Mouse (Mus musculus): Measurements from ENCODE around the gene Tmem161b.
"Not testable (repeated sequence)": the region's sequence is repeated elsewhere in the genome, so short reads cannot be mapped to it uniquely, and the experiment has no call there.

The Tmem161b gene

DNA sequence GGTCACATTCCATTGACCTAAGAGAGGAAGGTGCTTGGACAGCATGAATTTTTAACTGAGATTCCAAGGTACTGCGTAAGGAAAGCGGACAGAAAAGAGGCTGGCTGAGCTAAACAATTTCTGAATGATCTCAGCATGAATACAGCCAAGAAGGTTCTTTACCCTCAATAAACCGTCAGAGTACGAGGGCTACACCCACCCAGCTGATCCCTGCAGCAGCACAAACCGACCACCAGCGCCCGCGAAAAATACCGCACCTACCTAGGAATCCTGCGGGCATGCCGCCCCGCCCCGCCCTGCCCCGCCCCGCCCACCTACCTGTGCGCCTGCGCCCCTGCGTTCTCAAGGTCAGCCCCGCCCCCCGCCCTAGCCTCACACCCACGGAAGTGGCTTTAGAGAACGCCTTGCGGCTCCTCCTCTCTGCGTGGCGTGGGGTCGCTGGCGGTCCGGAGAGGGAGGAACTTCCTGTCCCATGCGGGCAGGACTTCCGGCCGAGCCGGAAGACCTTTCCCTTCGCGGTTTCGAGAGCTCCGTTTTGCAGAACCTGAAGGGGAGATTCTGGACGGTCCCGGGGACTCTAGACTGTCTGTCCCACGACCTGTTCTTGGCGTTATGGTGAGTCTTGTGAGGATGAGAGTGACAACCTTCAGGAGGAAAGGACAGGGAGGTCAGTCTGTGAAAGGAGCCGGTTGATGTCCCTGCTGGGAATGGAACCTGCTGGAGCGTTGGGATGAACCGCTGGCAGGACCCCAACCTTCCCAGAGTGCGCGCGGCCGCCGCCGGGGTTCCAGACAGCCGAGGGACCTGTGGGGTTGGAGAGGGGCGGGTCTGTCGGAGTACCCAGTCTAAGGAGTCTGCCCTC, at the start of gene Tmem161b:
Gene Tmem161b, plus strand, starts transcription at position 477 of the 862 bp plus-strand sequence.
- DNase-seq (ENCODE audit: low read depth), result peak; percentile 95

DNA sequence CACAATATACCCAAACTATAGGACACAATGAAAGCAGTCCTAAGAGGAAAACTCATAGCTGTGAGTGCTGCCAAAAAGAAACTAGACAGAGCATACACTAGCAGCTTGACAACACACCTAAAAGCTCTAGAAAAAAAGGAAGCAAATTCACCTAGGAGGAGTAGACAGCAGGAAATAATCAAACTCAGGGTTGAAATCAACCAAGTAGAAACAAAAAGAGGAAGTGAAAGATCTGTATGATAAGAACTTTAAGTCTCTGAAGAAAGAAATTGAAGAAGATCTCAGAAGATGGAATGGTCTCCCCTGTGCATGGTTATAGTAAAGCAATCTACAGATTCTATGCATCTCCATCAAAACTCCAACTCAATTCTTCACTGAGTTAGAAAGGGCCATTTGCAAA, 36.3 kb upstream of the Tmem161b start:
- not testable (repeated sequence) for DNase-seq (ENCODE audit: low read depth)

DNA sequence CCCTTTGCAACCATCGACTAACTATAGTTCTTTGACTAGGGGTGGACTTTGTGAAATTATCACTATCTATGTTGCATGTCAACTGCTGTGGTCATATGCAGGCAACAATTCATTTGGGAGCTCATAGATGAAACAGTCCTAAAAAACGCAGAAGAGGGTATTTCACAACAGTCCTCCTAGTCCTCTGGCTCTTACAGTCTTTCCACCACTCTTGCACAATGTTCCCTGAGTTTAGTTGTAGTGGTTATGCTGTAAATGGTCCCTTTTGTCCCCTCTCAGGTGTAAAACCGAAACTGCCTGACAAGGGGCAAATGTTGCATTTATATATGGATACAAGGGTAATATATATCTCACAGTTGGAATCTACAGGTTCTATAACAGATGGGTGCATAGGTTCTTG, 29.4 kb upstream of the Tmem161b start:
- DNase-seq (ENCODE audit: low read depth), result peak; percentile 24

DNA sequence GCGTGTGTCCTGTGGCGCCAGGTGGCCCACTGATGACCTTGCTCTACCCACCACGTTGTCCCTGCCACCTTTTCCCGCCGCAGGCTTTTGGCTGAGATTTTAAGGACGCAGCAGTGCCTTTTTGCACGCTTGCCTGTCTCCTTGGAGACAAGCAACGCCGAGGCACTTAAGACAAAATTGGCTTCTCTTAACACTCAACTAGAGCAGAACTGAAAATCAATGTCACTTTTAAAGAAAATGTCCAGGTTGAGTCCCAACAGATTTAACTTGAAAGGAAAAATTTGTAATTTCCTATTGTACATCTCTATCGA, 541 bp downstream of the Tmem161b start:
- no peak for DNase-seq (ENCODE audit: low read depth)

DNA sequence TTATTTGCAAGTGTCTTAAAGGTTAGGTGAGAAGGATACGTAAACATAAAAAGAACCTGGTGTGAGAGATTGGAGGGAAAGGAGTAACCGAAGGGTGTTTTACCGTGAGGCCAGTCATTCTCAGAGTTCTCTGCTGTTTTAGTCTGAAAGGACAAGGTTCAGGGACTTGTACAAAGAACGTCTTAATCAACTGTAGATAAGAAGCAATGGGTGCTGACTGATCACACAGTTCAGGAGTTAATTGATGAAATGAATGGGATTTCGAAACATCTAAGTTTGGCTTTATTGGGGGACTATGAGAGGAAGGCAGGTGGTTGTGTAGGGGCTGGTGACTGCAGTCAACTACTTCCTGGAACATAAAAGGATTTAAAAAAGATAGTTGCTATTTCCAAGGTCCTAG, 922 bp downstream of the Tmem161b start:
- no peak for DNase-seq (ENCODE audit: low read depth)

DNA sequence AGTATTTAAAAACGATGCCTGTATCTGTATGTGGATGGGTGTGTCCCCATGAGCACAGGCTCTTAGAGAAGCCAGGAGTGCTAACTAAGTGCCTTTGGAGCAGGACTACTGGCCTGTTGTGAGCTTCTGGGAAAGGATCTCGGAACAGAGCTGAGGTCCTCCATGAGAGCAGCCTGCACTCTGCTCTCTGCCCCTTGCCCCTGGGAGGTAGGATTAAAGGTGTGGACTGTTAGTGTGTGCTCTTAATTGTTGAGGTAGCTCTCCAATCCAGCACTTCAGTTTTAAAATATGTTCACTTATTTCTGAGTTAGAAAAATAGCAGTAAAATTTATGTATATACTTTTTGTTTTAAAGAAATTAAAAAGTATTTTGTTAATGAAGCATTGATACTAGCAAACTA, 11.9 kb downstream of the Tmem161b start:
- no peak for DNase-seq (ENCODE audit: low read depth)

DNA sequence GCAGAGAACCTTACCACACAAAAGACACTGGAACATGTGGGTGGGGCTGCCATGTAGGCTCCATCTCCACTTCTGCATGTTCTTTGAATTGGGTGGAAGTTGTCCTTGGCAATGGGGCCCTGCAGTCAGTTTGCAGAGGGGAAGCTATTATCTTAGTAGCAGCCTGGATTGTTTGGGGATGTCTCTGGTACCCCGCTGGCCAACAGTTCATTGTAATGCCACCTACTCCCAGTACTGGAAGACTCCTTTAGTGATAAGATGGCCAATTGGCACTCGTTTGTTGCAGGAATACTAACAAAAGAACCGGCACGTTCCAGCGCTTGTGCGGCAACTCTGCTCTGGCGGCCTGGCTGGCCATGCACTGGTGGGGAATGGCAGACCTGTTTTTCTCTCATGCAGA, 14.7 kb downstream of the Tmem161b start:
- no peak for DNase-seq (ENCODE audit: low read depth)

DNA sequence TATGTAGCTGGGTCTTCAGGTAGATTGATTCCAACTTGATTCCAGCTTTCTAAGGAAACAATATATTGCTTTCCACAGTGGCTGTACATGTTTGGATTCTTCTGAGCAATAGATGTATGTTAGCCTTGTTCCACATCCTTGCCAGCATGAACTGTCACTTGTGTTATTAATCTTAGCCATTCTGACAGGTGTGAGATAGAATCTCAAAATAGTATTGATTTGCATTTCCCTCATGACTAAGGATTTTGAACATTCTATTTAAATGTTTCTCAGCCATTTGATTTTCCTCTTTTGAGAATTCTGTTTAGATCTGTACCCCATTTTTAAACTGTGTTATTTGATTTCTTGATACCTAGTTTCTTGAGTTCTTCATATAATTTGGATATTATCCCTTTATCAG, 16.1 kb downstream of the Tmem161b start:
- no peak for DNase-seq (ENCODE audit: low read depth)

DNA sequence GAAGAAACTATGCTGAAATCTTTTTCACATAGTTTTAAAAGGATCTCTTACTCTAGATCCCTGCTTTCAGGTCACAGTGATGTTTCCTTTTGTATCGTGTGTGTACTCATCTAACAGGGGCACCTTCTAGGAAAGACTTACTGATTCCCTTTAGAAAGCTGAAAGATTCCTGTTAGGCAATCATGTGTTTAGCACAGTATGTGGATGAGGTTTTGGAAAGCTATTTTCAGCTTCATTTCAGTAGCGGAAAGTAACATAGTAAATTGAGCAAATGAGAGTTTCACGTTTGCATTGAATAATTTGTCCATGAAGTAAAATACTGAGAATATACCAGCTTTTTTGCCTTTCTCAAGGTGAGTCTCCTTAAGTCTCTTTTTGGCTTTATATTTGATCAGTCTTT, 26.0 kb downstream of the Tmem161b start:
- no peak for DNase-seq (ENCODE audit: low read depth)

DNA sequence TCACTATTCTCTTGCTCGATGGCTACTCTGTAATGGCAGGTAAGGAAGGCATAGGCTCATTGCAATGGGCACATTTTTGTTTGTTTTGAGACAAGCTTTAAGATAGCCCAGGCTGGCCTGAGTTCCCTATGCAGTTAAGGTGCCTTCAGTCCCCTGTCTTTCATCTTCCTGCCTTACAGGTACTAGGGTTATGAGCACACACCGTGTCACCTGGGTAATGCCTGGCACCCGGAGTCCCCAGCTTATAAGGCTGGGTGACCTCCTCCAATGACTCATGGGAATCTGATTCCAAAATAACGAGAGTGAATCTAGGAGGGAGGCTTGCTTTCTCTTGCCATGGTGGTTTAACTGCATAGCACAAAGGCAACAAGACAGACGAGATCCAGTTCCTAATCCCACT, 29.2 kb downstream of the Tmem161b start:
- no peak for DNase-seq (ENCODE audit: low read depth)

DNA sequence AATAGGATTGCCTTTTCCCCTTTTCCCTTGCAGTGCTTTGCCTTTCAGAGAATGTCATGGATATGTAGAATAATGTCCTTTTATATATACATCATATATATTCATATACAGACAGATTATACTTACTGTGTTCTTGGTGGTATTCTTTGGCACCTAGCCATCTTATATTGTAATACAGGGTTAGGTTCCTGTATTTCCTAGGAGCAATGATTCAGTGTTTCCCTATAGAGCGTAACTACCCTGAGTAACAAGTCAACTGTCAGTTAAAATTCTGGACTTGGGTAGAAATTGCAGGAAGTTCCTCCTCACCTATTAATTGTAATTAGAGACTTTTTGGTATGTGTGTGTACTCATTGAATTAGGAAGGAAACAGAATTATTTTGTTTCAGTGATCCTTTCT, 33.0 kb downstream of the Tmem161b start:
- DNase-seq (ENCODE audit: low read depth), result peak; percentile 84

DNA sequence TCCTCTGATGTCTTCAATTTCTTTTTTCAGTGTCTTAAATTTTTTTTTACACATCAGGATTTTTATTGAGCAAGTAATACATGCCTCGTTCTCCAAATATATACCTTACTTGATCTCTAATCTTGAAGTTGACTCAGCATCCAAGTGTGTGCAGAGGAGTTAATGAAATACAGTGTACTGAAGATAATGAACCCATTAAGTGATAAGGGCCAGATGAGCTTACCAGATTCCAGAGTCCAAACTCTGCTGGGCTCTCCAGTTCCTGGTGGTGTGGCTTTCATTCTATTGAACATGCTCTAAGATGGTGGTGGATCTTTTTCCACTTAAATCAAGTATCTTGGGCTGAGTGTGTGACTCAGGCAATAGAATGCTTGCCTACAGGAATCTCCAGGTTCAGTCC, 42.3 kb downstream of the Tmem161b start:
- DNase-seq (ENCODE audit: low read depth), result not testable (repeated sequence)

DNA sequence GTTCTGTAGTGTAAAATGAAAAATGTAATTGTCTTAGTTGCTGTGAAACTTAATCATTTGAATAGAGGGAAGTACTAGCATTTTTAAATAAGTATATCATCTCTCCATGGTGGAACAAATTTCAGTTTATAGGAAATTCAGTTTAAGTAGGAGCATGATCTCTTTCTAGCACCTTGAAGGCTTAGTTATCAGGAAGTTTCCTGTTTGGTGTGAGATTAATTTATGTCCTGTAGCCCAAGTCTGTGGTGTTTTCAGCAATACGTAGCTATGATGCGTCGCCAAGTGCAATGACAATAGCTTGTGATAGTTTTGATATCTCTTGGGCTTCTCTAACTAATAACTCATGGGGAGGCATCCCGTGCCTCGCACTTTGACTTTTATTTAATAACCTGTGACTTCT, 54.1 kb downstream of the Tmem161b start:
- no peak for DNase-seq (ENCODE audit: low read depth)

DNA sequence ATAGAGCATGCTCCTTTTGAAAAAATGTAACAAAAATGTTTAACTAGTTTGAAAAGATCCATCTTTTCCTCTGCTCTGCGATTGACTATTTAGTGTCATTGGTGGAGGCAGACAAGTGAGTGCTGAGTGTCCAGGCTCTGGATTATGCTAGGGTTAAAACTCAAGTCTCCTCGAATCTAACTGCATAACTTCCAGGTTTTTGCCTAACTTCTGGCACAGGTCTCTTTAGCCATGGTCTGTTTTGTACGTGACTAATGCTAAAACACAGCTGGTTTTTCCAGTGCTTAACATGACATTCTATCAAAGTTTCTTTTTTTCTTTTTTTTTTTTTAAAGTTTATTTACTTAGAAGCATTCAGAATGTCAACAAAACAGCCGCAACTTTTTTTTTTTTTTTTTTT, 58.3 kb downstream of the Tmem161b start:
- DNase-seq (ENCODE audit: low read depth), result no peak

DNA sequence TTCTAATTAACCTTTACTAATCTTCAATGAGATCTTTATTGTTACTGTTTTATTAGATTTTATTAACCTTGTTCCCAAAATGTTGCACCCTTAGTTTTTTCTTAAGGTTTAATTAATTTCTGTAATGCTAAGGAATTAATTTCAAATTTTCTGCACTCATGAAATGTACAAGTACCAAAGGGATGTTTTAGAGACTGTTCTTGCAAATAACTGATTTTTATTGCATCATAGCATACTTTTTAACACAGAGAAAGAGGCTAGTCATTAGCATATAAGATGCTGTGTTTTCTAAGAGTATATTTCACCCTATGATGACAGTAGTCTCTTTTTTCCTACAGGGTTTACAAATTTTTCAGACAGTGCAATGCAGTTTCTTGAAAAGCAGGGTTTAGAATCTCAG, 60.9 kb downstream of the Tmem161b start:
- no peak for DNase-seq (ENCODE audit: low read depth)

DNA sequence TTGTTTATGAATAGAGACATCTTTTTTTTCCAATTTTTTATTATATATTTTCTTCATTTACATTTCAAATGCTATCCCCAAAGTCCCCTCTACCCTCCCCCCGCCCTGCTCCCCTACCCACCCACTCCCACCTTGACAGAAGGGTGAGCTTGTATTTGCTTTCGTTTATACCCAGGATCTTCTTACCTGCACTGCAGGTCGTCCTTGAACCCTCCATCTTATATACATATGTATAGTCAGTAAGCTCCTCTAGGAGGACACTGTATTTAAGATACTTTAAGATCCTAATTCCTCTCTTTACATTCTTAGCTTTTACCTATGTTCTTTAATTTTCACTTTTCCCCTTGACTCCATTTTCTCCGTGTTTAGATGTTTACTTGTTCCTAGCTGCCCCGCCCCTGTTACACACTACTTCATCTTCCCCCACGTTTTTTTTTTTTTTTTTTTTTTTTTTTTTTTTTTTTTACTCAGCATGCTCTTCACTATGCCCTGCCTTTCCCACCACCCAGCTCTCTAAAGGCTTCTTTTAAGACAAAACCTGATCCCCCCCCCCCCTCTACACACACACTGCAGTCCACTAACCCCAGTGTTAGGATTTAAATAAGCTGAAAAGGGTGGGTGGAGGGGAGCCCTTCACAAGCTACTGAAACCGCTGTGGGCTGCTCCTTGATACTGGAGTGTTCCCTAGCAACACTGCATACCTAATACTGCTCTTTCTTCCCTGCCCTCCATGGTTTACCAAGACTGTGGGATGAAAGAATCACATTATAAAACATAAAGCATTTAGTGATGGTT, 62.9 kb downstream of the Tmem161b start:
- DNase-seq (ENCODE audit: low read depth), result no peak

DNA sequence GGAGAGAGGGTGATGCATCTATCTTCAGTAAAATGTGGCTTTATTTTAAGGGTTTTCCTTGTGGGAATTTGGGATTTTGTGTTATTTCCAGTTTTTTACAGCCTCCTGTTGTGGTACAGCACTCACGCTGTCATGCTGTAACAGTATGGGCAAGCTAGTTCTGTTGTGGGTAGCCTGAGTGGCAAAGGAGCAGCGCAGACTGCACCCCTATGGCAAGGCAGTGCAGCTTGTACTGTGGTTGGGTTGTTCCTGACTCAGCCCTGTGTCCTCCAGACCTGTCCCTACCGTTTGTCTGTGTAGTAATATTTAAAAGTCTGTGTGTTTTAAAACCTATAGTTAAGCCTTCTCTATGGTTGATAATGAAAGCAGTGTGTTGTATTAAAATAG, 63.5 kb downstream of the Tmem161b start:
- DNase-seq (ENCODE audit: low read depth), result no peak

DNA sequence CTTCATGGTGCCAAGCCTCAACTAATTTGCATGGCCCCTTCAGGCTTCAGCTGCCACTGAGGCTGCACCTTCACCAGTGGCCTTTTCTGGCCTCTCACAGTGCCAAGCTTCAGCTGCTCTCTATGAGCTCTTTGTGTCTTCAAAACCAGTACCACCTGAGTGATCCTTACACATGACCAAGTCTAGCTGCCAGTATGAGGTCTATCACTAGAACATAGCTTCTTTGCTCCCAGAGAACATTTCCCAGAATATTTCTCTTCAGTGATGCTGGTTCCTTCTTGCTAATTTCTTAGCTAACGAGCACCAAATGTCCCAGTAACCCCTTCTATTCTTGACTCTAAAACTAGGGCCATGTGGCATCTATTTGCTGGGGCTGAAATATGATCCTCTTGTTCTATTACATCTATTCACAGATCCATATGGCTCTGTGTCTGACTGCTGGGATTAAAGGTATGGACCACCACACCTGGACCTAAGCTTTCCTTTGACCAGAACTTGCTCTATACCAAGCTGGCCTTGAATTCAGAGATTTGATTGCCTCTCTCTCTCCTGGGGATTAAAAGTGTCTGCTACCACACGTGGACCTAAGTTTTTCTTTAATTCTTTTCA, 77.5 kb downstream of the Tmem161b start:
- DNase-seq (ENCODE audit: low read depth), result no peak

DNA sequence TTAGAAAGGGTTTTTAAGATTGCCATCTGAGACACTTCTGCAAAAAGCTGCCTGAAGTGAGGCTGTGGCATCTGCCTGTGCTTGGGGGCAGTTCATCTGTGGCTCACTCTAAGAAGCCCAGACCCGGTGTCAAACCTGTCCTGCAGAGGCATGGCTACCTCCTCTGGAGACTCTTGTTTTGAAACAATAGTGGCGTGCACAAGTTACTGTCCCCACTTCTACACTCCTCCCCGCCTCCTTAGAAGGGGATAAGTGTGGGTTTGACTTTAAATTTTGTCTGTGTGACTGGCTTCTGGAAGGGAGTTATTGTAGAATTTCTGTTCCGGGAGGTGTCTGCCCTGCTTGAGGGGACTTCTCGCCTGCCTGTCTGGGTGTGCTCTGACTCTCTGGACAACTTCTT, 121.2 kb downstream of the Tmem161b start:
- DNase-seq (ENCODE audit: low read depth), result no peak

DNA sequence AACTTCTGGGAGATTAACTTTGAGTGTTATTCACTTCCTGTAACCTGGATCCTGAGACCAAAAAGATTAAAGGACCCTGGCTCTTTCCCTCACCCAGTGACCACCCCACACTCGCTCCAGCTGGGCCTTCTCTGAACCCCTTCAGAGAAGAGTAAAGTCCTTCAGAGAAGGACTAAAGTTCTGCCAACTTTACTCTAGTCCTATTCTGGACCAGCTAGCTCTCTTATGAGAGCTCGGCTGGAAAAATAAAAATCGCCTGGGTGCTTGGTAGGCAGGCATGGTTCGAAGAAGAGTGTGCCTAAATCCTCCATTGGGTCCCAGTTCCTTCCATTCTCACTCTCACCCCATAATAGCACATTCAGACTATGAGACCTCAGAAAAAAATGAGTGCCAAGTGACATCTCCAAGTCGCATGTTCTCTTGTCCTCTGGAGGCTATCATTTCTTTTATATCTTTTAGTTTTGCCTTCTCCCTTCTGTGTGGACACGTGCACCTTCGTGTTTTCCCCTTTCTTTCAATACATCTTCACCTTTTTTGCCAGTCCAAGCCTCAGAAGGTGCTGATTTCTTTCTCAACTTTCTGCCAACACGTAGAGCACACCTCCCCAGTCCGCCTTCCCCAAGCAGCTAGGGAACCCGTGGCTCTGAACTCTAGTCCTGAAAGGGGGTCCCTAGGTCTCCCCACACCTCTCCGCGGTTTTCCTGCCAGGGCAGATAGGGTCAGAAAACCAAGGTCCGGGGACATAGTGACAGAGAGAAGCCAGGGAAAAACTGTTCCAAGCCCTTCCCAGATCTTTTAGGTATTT, 121.8 kb downstream of the Tmem161b start:
- DNase-seq (ENCODE audit: low read depth), result no peak

DNA sequence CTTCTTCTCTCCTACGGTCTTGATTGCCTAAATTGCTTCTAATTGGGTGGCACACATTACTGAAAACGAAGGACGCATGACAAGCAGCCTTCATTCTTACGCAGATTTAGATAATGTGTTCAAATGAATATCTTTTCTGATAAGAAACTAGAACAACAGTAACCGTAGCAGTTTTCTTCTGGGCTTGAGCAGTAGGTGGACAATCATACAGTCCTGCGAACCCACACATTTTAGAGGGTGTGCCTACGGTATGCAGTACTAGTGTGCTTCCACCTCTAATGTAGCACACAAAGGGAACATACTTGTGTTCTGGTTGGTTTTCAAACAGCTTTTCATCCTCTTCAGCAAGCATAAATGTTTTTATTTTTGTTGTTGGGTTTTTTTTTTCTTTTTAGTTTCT, 122.6 kb downstream of the Tmem161b start:
- no peak for DNase-seq (ENCODE audit: low read depth)

DNA sequence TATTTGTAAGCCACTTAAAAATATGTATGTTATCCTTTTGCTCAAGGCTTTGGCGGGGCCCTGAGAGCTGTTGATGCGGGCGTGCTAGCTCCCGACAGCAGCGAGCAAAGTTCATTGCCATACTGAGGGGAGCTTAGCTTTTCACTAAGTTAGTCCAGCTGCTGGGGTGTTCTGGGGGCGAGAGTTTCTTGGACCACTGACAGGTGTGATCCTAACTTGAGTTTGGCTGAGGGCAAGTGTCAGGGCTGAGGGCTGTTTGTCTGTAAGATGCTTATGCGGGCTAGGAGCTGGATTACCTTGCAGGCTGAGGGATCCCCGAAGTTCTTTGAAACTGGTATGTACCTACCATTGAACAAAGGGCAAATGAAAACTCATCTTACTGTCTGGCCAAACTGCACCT, 123.0 kb downstream of the Tmem161b start:
- DNase-seq (ENCODE audit: low read depth), result no peak
